Mouse (Mus musculus) kidney, adult 2 months (tissue): Measurements from ENCODE around the gene Piwil4. TPM values are rescaled to one million over a fixed set of nuclear protein-coding genes. Genes with fewer than 3 reads are reported as not detected.
"Not testable (repeated sequence)": the region's sequence is repeated elsewhere in the genome, so short reads cannot be mapped to it uniquely, and the experiment has no call there.

Experiments
- DNase-seq: peaks from one replicate; pipeline ENCODE4 v3.0.0; 2021
- H3K27ac ChIP-seq: fragments of 200-500 bp; 2 replicates; pipeline ENCODE4 v1.5.1; 2012; ENCODE audit warnings: low read depth, low read length, control low read depth, inconsistent platforms; ENCODE audit not compliant: insufficient read depth
- H3K27me3 ChIP-seq: fragments of 200-500 bp; replicated peaks from 2 replicates; pipeline ENCODE4 v1.6.1; 2012; ENCODE audit warnings: mild to moderate bottlenecking, moderate library complexity, low read length, inconsistent platforms; ENCODE audit not compliant: control insufficient read depth, insufficient read depth
- H3K36me3 ChIP-seq: fragments of 200-500 bp; 2 replicates; pipeline ENCODE4 v1.6.1; 2012; ENCODE audit warnings: mild to moderate bottlenecking, moderate library complexity, low read length, inconsistent platforms; ENCODE audit not compliant: control insufficient read depth, insufficient read depth
- H3K4me1 ChIP-seq: fragments of 200-500 bp; 2 replicates; pipeline ENCODE4 v1.6.1; 2011; ENCODE audit warnings: low read length; ENCODE audit not compliant: control insufficient read depth, insufficient read depth
- H3K4me3 ChIP-seq: fragments of 200-500 bp; 2 replicates; pipeline ENCODE4 v1.5.1; 2011; ENCODE audit warnings: mild to moderate bottlenecking, low read depth, low read length, control low read depth; ENCODE audit not compliant: insufficient read depth
- CTCF ChIP-seq: fragments of 200-500 bp; conservative IDR thresholded peaks from 2 replicates; pipeline ENCODE4 v1.5.1; 2011; ENCODE audit warnings: low read depth, mild to moderate bottlenecking, control low read depth, low read length, moderate library complexity, mixed read lengths; ENCODE audit not compliant: insufficient read depth, insufficient read length
- POLR2A ChIP-seq: fragments of 200-500 bp; IDR thresholded peaks from one replicate; pipeline ENCODE4 v1.6.1; 2011; ENCODE audit warnings: low read depth, low read length, control low read depth
- WGBS: fragments of 180-500 bp; shearing (Covaris S2); methylation state at CpG from one replicate; pipeline ENCODE4 v1.1.7; 2018; 5-methylcytosine and 5-hydroxymethylcytosine counted together
- polyA plus RNA-seq: library from polyadenylated mRNA; depleted of rRNA; stranded (reverse); fragments of >200 nt; gene quantifications from 2 replicates; pipeline ENCODE4 v1.2.3, GENCODE M21; 2012

The Piwil4 gene
- polyA plus RNA-seq, 1 experiment, result 0.38 TPM

GRCm38 (mm10) chr9:14710910-14711309 lies 29.6 kb downstream of the Piwil4 start:
- no peaks in the 10 kb centered on the region for H3K27me3 ChIP-seq
- H3K4me1 ChIP-seq, result no peaks in the 10 kb centered on the region
- TF ChIP-seq CTCF (no peak), POLR2A (no peak)
- no peak overlapping the region for H3K4me3 ChIP-seq
- no peaks in the 10 kb centered on the region for H3K36me3 ChIP-seq
- DNase-seq, result no peak
- WGBS, result 94% methylated on average over 3 of the region's 3 CpGs
- no peak overlapping the region for H3K27ac ChIP-seq

- WGBS, result 54% methylated on average over 13 of the region's 13 CpGs
- DNase-seq, result peak; percentile 15
- no peaks in the 10 kb centered on the region for H3K27me3 ChIP-seq
- TF ChIP-seq POLR2A (no peak), CTCF (no peak)
- 0 out of 2 replicates have a peak overlapping the region, but pooled peaks have one; percentile 18 for H3K27ac ChIP-seq
- no peak overlapping the region for H3K4me3 ChIP-seq
- no peaks in the 10 kb centered on the region for H3K4me1 ChIP-seq
- no peaks in the 10 kb centered on the region for H3K36me3 ChIP-seq
Observed at GRCm38 (mm10) chr9:14705321-14706162, 35.0 kb downstream of the Piwil4 start.

GRCm38 (mm10) chr9:14700795-14701194 lies 39.7 kb downstream of the Piwil4 start:
- DNase-seq, H3K4me1 ChIP-seq, H3K27me3 ChIP-seq, H3K4me3 ChIP-seq, H3K27ac ChIP-seq, H3K36me3 ChIP-seq: not testable (repeated sequence)
- 0 out of 2 replicates have a peak, but pooled peaks have one; percentile 3 for TF ChIP-seq CTCF
- WGBS, result 97% methylated on average over 1 of the region's 1 CpGs

- WGBS, result 46% methylated on average over 7 of the region's 7 CpGs
- TF ChIP-seq CTCF, result no peak
- TF ChIP-seq POLR2A, result no peak
- Histone ChIP-seq H3K27me3 (no peaks in the 10 kb centered on the region), H3K36me3 (no peaks in the 10 kb centered on the region), H3K4me3 (no peak overlapping the region), H3K4me1 (no peaks in the 10 kb centered on the region), H3K27ac (no peak overlapping the region)
- no peak for DNase-seq
Observed at GRCm38 (mm10) chr9:14699288-14699640, 41.3 kb downstream of the Piwil4 start.

- 54% methylated on average over 12 of the region's 12 CpGs for WGBS
- Histone ChIP-seq H3K36me3 (no peaks in the 10 kb centered on the region), H3K4me1 (no peaks in the 10 kb centered on the region), H3K27ac (no peak overlapping the region), H3K27me3 (no peaks in the 10 kb centered on the region), H3K4me3 (no peak overlapping the region)
- TF ChIP-seq CTCF (peak; percentile 95), POLR2A (no peak)
- DNase-seq, result peak; percentile 89
Observed at GRCm38 (mm10) chr9:14698582-14699287, 41.8 kb downstream of the Piwil4 start.

- Histone ChIP-seq H3K36me3 (no peaks in the 10 kb centered on the region), H3K27ac (no peak overlapping the region), H3K27me3 (no peaks in the 10 kb centered on the region), H3K4me3 (no peak overlapping the region), H3K4me1 (no peaks in the 10 kb centered on the region)
- 63% methylated on average over 4 of the region's 4 CpGs for WGBS
- TF ChIP-seq CTCF (peak; percentile 44; the same call in 1 of the 2 replicates), POLR2A (no peak)
- DNase-seq, result peak; percentile 32
Observed at GRCm38 (mm10) chr9:14697903-14698302, 42.6 kb downstream of the Piwil4 start.

- no peaks in the 10 kb centered on the region for H3K4me1 ChIP-seq
- no peak for DNase-seq
- TF ChIP-seq POLR2A (no peak), CTCF (no peak)
- no peaks in the 10 kb centered on the region for H3K27me3 ChIP-seq
- H3K4me3 ChIP-seq, result no peak overlapping the region
- 66% methylated on average over 12 of the region's 12 CpGs for WGBS
- H3K27ac ChIP-seq, result no peak overlapping the region
- H3K36me3 ChIP-seq, result no peaks in the 10 kb centered on the region
Observed at GRCm38 (mm10) chr9:14689376-14690108, 51.0 kb downstream of the Piwil4 start.
